Mouse (Mus musculus): ENCODE measurements at regions not wholly inside any gene's neighbourhood (a gene's known extent, or its start where the extent isn't known, plus 50 kb on each side); places are given as distances from the start of the nearest gene placed in this dataset.
A peak's percentile ranks its signal among the peaks of the same experiment; 100 is the strongest.

DNA sequence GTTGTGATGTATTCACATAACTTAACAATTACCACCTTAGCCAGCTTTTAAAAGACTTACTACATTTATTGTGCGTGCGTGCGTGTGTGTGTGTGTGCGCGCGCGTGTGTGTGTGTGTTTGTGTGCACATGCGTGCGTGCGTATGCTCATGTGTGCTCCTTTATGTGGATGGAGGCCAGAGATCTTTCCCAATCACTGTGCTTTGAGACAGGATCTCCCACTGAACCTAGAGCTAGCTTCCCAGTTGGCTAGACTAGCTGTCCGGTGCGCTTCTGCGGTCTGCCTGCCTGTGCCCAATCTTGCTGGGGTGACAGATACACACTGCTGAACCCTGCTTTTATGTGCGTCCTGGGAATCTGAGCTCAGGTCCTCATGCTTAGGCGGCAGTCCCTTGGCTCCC lies 50.1 kb upstream of the Arhgap29 start:
- no peak for DNase-seq (ENCODE audit: extremely low spot score, low read depth, low spot score)

GRCm38 (mm10) chr3:121900429-121900844 lies 51.9 kb upstream of the Arhgap29 start:
- no peak for DNase-seq (ENCODE audit: extremely low spot score, low read depth, low spot score)

GRCm38 (mm10) chr3:121897821-121898574 lies 54.3 kb upstream of the Arhgap29 start:
- no peak for DNase-seq (ENCODE audit: extremely low spot score, low read depth, low spot score)

DNA sequence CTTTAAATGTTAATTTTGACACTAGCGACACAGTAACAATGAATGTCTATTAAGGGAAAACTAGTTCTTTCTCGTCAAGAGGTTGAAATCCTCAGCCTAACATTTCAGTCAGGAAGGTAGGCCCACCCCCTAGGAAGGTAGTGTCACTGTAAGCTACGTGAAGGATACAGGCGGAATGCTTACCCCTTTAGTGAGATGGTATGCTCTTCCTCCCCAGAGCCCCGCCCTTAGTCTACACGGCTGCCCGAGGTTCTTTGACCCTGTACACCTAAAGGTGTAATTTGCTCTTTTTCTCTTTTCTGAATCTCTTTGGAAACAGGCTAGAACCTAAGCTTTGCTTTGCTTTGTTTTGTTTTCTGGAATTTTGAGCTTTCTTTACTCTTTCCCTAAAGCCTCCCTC lies 58.7 kb upstream of the Arhgap29 start:
- no peak for DNase-seq (ENCODE audit: extremely low spot score, low read depth, low spot score)

DNA sequence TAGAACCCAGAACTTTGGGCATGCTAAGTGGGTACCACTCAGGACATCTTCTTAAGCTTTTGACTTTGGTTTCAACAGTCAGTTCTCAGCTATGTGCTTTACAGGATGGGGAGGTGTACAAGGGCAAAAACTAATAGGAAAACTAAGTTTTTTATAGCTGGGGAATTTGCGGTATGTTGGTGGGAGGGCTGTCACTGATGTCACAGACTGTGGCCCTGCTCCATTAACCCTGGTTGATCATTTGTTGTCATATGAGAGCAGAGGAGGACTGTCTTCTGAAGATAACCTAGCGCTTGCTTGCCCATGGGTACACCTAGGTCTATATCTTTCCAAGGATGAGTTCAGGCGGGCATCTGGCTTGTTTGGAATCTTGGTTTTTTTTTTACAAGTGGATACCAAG lies 59.7 kb upstream of the Arhgap29 start:
- DNase-seq (ENCODE audit: extremely low spot score, low read depth, low spot score), result no peak

DNA sequence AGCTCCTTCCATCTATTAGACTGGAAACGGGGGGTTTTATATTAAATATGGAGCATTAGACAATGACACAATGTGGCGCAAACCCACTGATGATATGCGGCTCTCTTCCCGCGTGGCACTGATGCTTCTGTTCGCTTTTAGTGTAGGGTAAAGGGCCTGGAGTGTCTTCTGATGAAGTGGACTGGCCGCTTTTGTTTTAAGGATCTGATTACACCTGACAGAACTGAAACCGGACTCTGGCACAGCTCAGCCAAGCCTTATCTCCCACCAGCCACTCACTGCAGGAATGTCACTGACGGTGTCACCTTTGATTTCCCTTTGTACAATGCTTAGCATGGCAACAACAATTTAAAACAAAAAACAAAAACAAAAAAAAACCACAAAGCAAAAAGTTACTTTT lies 61.0 kb upstream of the Arhgap29 start:
- DNase-seq (ENCODE audit: extremely low spot score, low read depth, low spot score), result no peak

- DNase-seq (ENCODE audit: extremely low spot score, low read depth, low spot score), result no peak
Measured at GRCm38 (mm10) chr3:121890563-121890962, 61.8 kb upstream of the Arhgap29 start.

GRCm38 (mm10) chr3:121886870-121887605 lies 65.3 kb upstream of the Arhgap29 start:
- DNase-seq (ENCODE audit: extremely low spot score, low read depth, low spot score), result no peak

DNA sequence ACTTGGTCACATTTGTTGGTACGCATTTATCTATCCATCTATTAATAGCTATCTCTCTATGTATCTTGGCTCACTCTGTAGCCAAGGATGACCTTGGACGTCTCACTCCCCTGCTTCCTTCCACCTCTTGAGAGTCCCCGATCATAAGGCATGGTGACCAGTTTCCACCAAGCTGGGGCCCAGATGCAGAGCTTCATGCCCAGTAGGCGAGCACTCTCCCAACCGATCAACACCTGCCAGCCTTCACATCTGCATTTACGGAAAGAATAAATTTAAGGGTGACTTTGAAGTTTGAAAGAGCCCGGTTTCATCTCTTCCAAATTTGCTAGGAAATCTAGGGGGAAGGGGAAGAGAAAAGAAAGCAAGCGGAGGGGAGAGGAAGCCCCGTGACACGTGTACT lies 66.0 kb upstream of the Arhgap29 start:
- DNase-seq (ENCODE audit: extremely low spot score, low read depth, low spot score), result no peak

DNA sequence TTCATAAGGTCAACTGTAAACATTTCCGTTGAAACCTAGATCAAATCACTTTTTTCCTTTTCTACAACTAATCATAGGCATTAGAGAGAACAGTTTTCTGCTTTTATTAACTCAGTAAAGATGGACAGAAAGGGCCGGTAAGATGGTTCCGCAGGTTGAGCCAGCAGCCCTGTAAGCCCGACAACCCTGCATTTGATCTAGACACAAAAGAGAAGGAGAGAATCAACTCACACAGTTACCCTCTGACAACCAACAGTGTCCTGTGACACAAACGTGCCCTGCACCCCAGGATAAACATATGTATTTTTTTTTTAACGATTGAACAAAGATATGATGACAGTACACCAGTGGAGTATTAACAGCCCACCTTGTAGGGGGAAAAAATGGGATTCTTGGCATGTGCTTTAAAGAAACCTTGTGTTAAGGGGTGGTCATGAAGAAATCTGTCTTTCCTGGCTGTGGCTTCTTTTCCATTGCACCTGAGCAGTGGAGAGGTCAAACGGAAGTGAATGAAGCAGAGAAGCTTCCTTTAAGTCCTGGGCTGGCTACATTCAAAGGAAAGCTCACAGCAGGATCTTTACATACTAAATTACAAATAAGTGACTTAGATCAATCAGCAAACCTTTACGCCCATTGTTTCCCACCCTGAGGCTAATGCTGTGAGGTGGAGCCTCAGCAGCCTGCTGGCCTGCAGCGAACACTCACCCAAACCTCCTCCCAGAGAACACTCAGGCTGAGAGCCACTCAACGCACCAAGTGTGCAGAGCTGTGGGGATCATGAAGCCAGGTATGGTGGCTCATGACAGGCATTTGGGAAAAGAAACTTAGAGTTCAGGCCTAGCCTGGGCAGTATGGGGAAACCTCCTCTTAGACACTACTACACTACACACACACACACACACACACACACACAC lies 66.8 kb upstream of the Arhgap29 start:
- DNase-seq (ENCODE audit: extremely low spot score, low read depth, low spot score), result no peak

- peak; percentile 96 for DNase-seq (ENCODE audit: extremely low spot score, low read depth, low spot score)
Measured at GRCm38 (mm10) chr3:121884328-121885248, 67.8 kb upstream of the Arhgap29 start.

DNA sequence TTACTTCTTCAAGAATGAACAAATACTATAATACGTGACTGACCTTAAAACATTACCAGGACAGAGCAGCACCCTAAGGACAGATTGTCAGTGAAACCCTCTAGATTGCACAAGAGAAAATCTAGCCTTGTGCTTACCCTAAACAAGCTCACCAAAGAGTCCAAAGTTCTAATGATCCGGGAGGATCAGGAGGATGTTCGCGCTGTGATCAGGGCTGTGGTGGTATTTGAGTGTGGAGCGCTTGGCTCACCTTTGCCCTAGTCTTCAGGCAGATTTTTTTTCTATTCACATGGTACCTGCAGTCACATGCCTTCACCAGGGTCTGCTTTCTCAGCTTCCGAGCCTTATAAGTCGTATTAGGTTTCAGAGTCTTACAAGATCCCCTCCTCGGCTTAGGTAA lies 65.3 kb upstream of the Abcd3 start:
- DNase-seq (ENCODE audit: extremely low spot score, low read depth, low spot score), result no peak

GRCm38 (mm10) chr3:121875072-121875471 lies 60.0 kb upstream of the Abcd3 start:
- DNase-seq (ENCODE audit: extremely low spot score, low read depth, low spot score), result no peak

- no peak for DNase-seq (ENCODE audit: extremely low spot score, low read depth, low spot score)
Measured at GRCm38 (mm10) chr3:121874576-121874975, 59.5 kb upstream of the Abcd3 start.

DNA sequence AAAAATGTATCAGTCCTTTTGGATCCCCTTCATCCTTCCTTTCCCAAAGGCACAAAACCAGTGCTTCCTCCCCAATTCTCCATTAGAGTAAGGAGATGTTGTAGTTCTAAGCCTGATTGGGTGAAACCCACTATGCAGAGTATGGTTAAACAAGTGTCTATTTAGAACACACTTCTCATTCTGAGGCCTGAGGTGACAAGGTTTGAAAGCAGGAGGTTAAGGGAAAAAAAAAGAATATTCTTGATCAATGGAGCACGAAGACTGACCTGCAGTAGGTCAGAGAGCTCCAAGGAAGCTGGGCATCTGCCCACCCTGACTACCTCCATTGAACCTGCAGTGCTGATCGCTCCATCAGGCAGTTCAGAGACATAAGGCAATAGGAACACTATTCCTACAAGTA lies 58.5 kb upstream of the Abcd3 start:
- no peak for DNase-seq (ENCODE audit: extremely low spot score, low read depth, low spot score)

DNA sequence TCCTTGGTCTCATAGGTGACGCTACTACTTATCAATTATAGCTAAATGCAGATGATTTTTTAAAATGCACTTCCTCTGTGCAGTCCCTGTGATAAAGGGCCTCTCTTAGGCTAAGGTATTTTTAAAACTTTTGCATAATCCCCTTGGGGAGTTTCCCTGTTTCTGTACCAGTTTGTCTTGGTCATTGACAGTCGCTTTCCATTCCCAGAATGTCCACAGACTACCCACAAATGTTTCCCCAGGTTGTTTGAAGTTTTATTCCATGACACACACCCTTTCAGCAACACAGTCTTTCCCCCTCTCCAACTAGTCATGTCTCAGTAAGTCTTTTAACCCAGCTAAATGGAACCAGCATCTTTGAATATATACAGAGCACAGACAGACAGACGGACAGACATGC lies 57.6 kb upstream of the Abcd3 start:
- DNase-seq (ENCODE audit: extremely low spot score, low read depth, low spot score), result no peak

DNA sequence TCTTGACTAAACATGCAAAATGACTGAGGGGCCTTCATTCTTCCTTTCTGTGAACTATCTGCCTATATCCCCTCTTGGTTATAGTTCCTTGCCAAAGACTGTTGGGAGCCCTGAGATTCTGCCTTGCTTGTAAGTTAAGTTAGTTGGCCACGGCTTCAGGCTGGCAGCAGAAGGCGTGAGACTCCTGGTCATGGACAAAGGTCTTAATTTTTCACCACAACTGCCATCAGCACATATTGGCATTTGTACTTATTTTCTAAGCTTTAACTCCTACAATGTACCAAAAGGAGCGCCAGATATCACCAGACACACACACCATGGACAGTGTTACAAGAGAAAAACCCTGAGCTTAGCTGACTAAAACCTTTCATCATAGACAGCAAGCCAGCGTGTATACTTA lies 56.7 kb upstream of the Abcd3 start:
- no peak for DNase-seq (ENCODE audit: extremely low spot score, low read depth, low spot score)

GRCm38 (mm10) chr3:121870726-121871125 lies 55.6 kb upstream of the Abcd3 start:
- no peak for DNase-seq (ENCODE audit: extremely low spot score, low read depth, low spot score)

DNA sequence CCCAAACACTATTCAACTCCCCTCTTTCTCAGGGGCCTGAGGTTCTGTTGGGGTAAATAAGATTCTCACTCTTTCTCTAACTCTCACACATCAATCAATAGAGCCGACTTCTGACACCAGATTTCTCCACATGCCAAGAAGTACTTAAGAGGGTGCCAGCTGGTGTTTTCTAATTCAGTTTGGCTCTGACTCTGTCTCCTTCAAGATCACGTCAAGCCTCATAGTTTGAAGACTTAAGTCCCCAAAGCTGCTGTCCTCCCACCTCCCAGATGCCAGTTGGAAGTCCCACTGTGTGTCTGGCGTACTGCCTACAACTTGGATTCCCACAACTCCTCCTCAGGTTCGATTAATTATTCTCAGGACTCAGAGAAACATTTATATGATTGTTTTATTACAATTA lies 54.6 kb upstream of the Abcd3 start:
- no peak for DNase-seq (ENCODE audit: extremely low spot score, low read depth, low spot score)

GRCm38 (mm10) chr3:121867301-121867700 lies 52.2 kb upstream of the Abcd3 start:
- DNase-seq (ENCODE audit: extremely low spot score, low read depth, low spot score), result no peak
